Mouse (Mus musculus) embryonic fibroblast, embryonic 13.5 days (primary cell): ENCODE results near the gene Hp.

Experiments
- CTCF ChIP-seq: IDR thresholded peaks from 2 replicates; pipeline ENCODE4 v1.5.1; 2011; ENCODE audit warnings: mild to moderate bottlenecking, control low read depth, low read length, moderate library complexity, borderline replicate concordance; ENCODE audit not compliant: insufficient read depth
- POLR2A ChIP-seq: IDR thresholded peaks from 2 replicates; pipeline ENCODE4 v1.6.1; 2011; ENCODE audit warnings: low read depth, mild to moderate bottlenecking, control low read depth, low read length, moderate library complexity

DNA sequence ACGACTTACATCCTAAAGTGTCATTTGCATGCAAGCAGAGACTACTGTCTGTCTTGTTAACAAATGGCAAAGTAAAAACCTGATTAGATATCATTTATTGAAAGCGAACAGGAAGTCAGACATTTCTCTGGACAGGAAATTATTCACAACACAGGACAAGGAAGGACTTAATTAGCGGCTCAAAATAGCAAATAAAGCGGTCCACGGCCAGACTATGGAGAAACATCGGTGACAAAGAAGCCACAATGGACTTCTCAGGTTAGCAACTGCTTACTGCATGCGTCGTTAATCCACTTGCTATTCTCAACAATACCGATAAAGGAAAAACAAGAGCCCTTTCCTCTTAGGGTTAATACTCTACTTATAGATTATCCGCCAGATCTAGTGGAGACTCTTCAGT is 14.2 kb downstream of the Hp start:
- no peak for TF ChIP-seq POLR2A
- no peak for TF ChIP-seq CTCF
